Mouse (Mus musculus) monocyte, adult 5-6 weeks (primary cell): Measurements from ENCODE around the gene Ccnk. TPM values are rescaled to one million over a fixed set of nuclear protein-coding genes. Genes with fewer than 3 reads are reported as not detected.

Source experiments
- ATAC-seq: fragments of 153-309, 156-312 bp; replicated peaks from 2 replicates; pipeline ENCODE4 v1.8.0; 2017; ENCODE audit warnings: mild to moderate bottlenecking; ENCODE audit not compliant: low TSS enrichment, insufficient number of reproducible peaks, severe bottlenecking, poor library complexity, low FRiP score
- total RNA-seq: library from RNA; stranded (forward); fragments of 200-1000, 200-491, 200-594 nt; gene quantifications from 3 replicates; pipeline ENCODE4 v1.2.3, GENCODE M21; 2017

Gene Ccnk
- total RNA-seq, 1 experiment from 2014 or later: 22.4 TPM

- ATAC-seq: no peak
These were observed 791 bp upstream of the Ccnk start for GRCm38 (mm10) chr12:108178331-108179245.

- ATAC-seq: no peak
These were observed 296 bp upstream of the Ccnk start, which contains the start of gene Setd3 for GRCm38 (mm10) chr12:108179246-108179320. Gene Setd3 (minus strand): TSS chr12:108179314.

GRCm38 (mm10) chr12:108181716-108182115 lies 2.3 kb downstream of the Ccnk start:
- ATAC-seq: no peak

GRCm38 (mm10) chr12:108187541-108188091 lies 8.2 kb downstream of the Ccnk start:
- no peak for ATAC-seq

- ATAC-seq: no peak
These were observed 14.5 kb downstream of the Ccnk start for GRCm38 (mm10) chr12:108193878-108194277.

- ATAC-seq: no peak
These were observed 16.4 kb downstream of the Ccnk start for GRCm38 (mm10) chr12:108195761-108196160.

- ATAC-seq: no peak
These were observed 19.1 kb downstream of the Ccnk start for GRCm38 (mm10) chr12:108198447-108198846.

- no peak for ATAC-seq
These were observed 20.7 kb downstream of the Ccnk start for GRCm38 (mm10) chr12:108200094-108200493.

GRCm38 (mm10) chr12:108203895-108204294 lies 24.5 kb downstream of the Ccnk start:
- no peak for ATAC-seq

GRCm38 (mm10) chr12:108204978-108205377 lies 25.6 kb downstream of the Ccnk start:
- no peak for ATAC-seq

GRCm38 (mm10) chr12:108206641-108207040 lies 27.3 kb downstream of the Ccnk start:
- ATAC-seq: 0 out of 2 replicates have a peak, but pooled peaks have one; percentile 41

- no peak for ATAC-seq
These were observed 28.8 kb downstream of the Ccnk start for GRCm38 (mm10) chr12:108208216-108208615.

- no peak for ATAC-seq
These were observed 29.5 kb downstream of the Ccnk start for GRCm38 (mm10) chr12:108208726-108209438.

GRCm38 (mm10) chr12:108210623-108211022 lies 31.2 kb downstream of the Ccnk start:
- ATAC-seq: no peak

- no peak for ATAC-seq
These were observed 32.7 kb downstream of the Ccnk start for GRCm38 (mm10) chr12:108212071-108212470.

GRCm38 (mm10) chr12:108212476-108212875 lies 33.1 kb downstream of the Ccnk start:
- ATAC-seq: no peak

GRCm38 (mm10) chr12:108213090-108214041 lies 34.0 kb downstream of the Ccnk start:
- ATAC-seq: no peak

- ATAC-seq: no peak
These were observed 35.7 kb downstream of the Ccnk start for GRCm38 (mm10) chr12:108215090-108215489.
